Mouse (Mus musculus) embryonic facial prominence, embryonic 14.5 days (tissue): ENCODE data around the gene H2-Ab1. TPM values are rescaled to one million over a fixed set of nuclear protein-coding genes. Genes with fewer than 3 reads are reported as not detected.

ENCODE experiments used
- ATAC-seq: fragments of 200-750 bp; cut with Nextera tagmentation; 2 replicates; pipeline ENCODE4 v1.8.0; 2017; ENCODE audit warnings: low read depth, moderate number of reproducible peaks, moderate TSS enrichment
- DNase-seq: peaks from one replicate; pipeline ENCODE4 v3.0.0-alpha.2; 2015; ENCODE audit warnings: low spot score
- H3K27ac ChIP-seq: fragments of 300-500 bp; sonication (generic); replicated peaks from 2 replicates; pipeline ENCODE4 v1.5.1; 2014; ENCODE audit warnings: low read depth, mild to moderate bottlenecking, low read length, moderate library complexity
- H3K27me3 ChIP-seq: fragments of 300-500 bp; sonication (generic); replicated peaks from 2 replicates; pipeline ENCODE4 v1.6.1; 2014; ENCODE audit warnings: low read length; ENCODE audit not compliant: control insufficient read depth, insufficient read depth
- H3K36me3 ChIP-seq: fragments of 300-500 bp; sonication (generic); 2 replicates; pipeline ENCODE4 v1.6.1; 2014; ENCODE audit warnings: low read length, mixed read lengths; ENCODE audit not compliant: control insufficient read depth, insufficient read depth
- H3K4me1 ChIP-seq: fragments of 300-500 bp; sonication (generic); 2 replicates; pipeline ENCODE4 v1.6.1; 2014; ENCODE audit warnings: antibody characterized with exemption, low read length; ENCODE audit not compliant: control insufficient read depth, insufficient read depth
- H3K4me2 ChIP-seq: fragments of 300-500 bp; sonication (generic); 2 replicates; pipeline ENCODE4 v1.6.1; 2014; ENCODE audit warnings: low read depth, mild to moderate bottlenecking, low read length, moderate library complexity, mixed read lengths
- H3K4me3 ChIP-seq: fragments of 300-500 bp; sonication (generic); 2 replicates; pipeline ENCODE4 v1.5.1; 2014; ENCODE audit warnings: low read depth, mild to moderate bottlenecking, low read length
- H3K9ac ChIP-seq: fragments of 300-500 bp; sonication (generic); 2 replicates; pipeline ENCODE4 v1.6.1; 2014; ENCODE audit warnings: low read depth, mild to moderate bottlenecking, low read length, moderate library complexity, mixed read lengths
- H3K9me3 ChIP-seq: fragments of 300-500 bp; sonication (generic); 2 replicates; pipeline ENCODE4 v1.6.1; 2016; ENCODE audit warnings: low read length; ENCODE audit not compliant: control insufficient read depth
- WGBS: fragments of 180-500 bp; shearing (Covaris S2); extraction: QIAGEN DNeasy Blood & Tissue Kit; methylation state at CpG from one replicate; pipeline ENCODE4 v1.1.7; 2014; 5-methylcytosine and 5-hydroxymethylcytosine counted together
- polyA plus RNA-seq: library from polyadenylated mRNA; unstranded; fragments of >200 nt; fragmentation: Nextera tagmentation; extraction: Ambion mirVana; gene quantifications from 2 replicates; pipeline ENCODE4 v1.2.1, GENCODE M21; 2014

H2-Ab1 gene
- polyA plus RNA-seq, 1 experiment from 2014 or later: 9.4 TPM

GRCm38 (mm10) chr17:34244656-34245055 is 12.8 kb upstream of the H2-Ab1 start:
- Histone ChIP-seq H3K36me3 (no peaks in the 10 kb centered on the region), H3K4me2 (no peak overlapping the region), H3K4me1 (no peaks in the 10 kb centered on the region), H3K27me3 (no peaks in the 10 kb centered on the region), H3K9ac (no peak overlapping the region), H3K4me3 (no peak overlapping the region), H3K9me3 (peaks cover 6% of the 10 kb centered on the region; the same call in 1 of the 2 replicates), H3K27ac (no peak overlapping the region)
- DNase-seq: no peak
- WGBS: 67% methylated on average over 4 of the region's 4 CpGs
- no peak for ATAC-seq

GRCm38 (mm10) chr17:34247047-34247446 is 10.4 kb upstream of the H2-Ab1 start:
- no peak overlapping the region for H3K4me2 ChIP-seq
- ATAC-seq (no peak), DNase-seq (no peak)
- WGBS: 82% methylated on average over 3 of the region's 3 CpGs
- H3K27me3 ChIP-seq: no peaks in the 10 kb centered on the region
- H3K27ac ChIP-seq: no peak overlapping the region
- no peak overlapping the region for H3K9ac ChIP-seq
- no peaks in the 10 kb centered on the region for H3K9me3 ChIP-seq
- H3K4me3 ChIP-seq: no peak overlapping the region
- no peaks in the 10 kb centered on the region for H3K36me3 ChIP-seq
- H3K4me1 ChIP-seq: no peaks in the 10 kb centered on the region

GRCm38 (mm10) chr17:34248764-34249163 is 8.7 kb upstream of the H2-Ab1 start:
- ATAC-seq (no peak), DNase-seq (no peak)
- H3K9me3 ChIP-seq: no peaks in the 10 kb centered on the region
- no peaks in the 10 kb centered on the region for H3K27me3 ChIP-seq
- no peak overlapping the region for H3K4me3 ChIP-seq
- WGBS: 68% methylated on average over 2 of the region's 2 CpGs
- no peaks in the 10 kb centered on the region for H3K4me1 ChIP-seq
- H3K36me3 ChIP-seq: no peaks in the 10 kb centered on the region
- no peak overlapping the region for H3K4me2 ChIP-seq
- no peak overlapping the region for H3K27ac ChIP-seq
- H3K9ac ChIP-seq: no peak overlapping the region

- H3K9me3 ChIP-seq: no peaks in the 10 kb centered on the region
- no peak overlapping the region for H3K27ac ChIP-seq
- no peaks in the 10 kb centered on the region for H3K36me3 ChIP-seq
- H3K4me3 ChIP-seq: no peak overlapping the region
- no peaks in the 10 kb centered on the region for H3K27me3 ChIP-seq
- 47% methylated on average over 3 of the region's 3 CpGs for WGBS
- DNase-seq (no peak), ATAC-seq (no peak)
- no peak overlapping the region for H3K9ac ChIP-seq
- no peak overlapping the region for H3K4me2 ChIP-seq
- H3K4me1 ChIP-seq: no peaks in the 10 kb centered on the region
Measured at GRCm38 (mm10) chr17:34249361-34249760, 8.1 kb upstream of the H2-Ab1 start.

GRCm38 (mm10) chr17:34249878-34250277 is 7.6 kb upstream of the H2-Ab1 start:
- Histone ChIP-seq H3K9ac (no peak overlapping the region), H3K4me2 (no peak overlapping the region), H3K9me3 (no peaks in the 10 kb centered on the region), H3K36me3 (no peaks in the 10 kb centered on the region), H3K4me1 (no peaks in the 10 kb centered on the region), H3K27me3 (no peaks in the 10 kb centered on the region), H3K4me3 (no peak overlapping the region), H3K27ac (no peak overlapping the region)
- no peak for ATAC-seq
- DNase-seq: peak; percentile 75
- WGBS: 15% methylated on average over 4 of the region's 4 CpGs

- no peak overlapping the region for H3K9ac ChIP-seq
- 45% methylated on average over 4 of the region's 4 CpGs for WGBS
- H3K9me3 ChIP-seq: no peaks in the 10 kb centered on the region
- DNase-seq (no peak), ATAC-seq (no peak)
- H3K4me2 ChIP-seq: no peak overlapping the region
- no peaks in the 10 kb centered on the region for H3K36me3 ChIP-seq
- no peaks in the 10 kb centered on the region for H3K4me1 ChIP-seq
- H3K4me3 ChIP-seq: no peak overlapping the region
- no peaks in the 10 kb centered on the region for H3K27me3 ChIP-seq
- H3K27ac ChIP-seq: no peak overlapping the region
Measured at GRCm38 (mm10) chr17:34251666-34252065, 5.8 kb upstream of the H2-Ab1 start.

GRCm38 (mm10) chr17:34256501-34256900 is 988 bp upstream of the H2-Ab1 start:
- Histone ChIP-seq H3K4me3 (no peak overlapping the region), H3K9ac (no peak overlapping the region), H3K4me1 (0 out of 2 replicates have a peak, but pooled peaks cover 3% of the 10 kb centered on the region), H3K36me3 (no peaks in the 10 kb centered on the region), H3K27me3 (no peaks in the 10 kb centered on the region), H3K27ac (no peak overlapping the region), H3K9me3 (no peaks in the 10 kb centered on the region), H3K4me2 (no peak overlapping the region)
- DNase-seq: no peak
- no peak for ATAC-seq
- WGBS: 75% methylated on average over 5 of the region's 5 CpGs

- H3K4me2 ChIP-seq: no peak overlapping the region
- DNase-seq: peak; percentile 81
Measured at GRCm38 (mm10) chr17:34260551-34260950, 3.1 kb downstream of the H2-Ab1 start.

GRCm38 (mm10) chr17:34261502-34261901 is 4.0 kb downstream of the H2-Ab1 start:
- ATAC-seq (peak; percentile 42; the same call in 1 of the 2 replicates), DNase-seq (peak; percentile 80)
- H3K36me3 ChIP-seq: no peaks in the 10 kb centered on the region
- no peak overlapping the region for H3K4me2 ChIP-seq
- H3K9me3 ChIP-seq: no peaks in the 10 kb centered on the region
- peaks cover 10% of the 10 kb centered on the region for H3K4me1 ChIP-seq
- no peak overlapping the region for H3K4me3 ChIP-seq
- peaks cover 26% of the 10 kb centered on the region for H3K27me3 ChIP-seq
- H3K27ac ChIP-seq: no peak overlapping the region
- no peak overlapping the region for H3K9ac ChIP-seq
- WGBS: 31% methylated on average over 4 of the region's 4 CpGs

More at GRCm38 (mm10) chr17:34260551-34260950, 3.1 kb downstream of the H2-Ab1 start:
- Histone ChIP-seq H3K27me3 (peaks cover 25% of the 10 kb centered on the region), H3K4me3 (no peak overlapping the region), H3K27ac (no peak overlapping the region), H3K36me3 (no peaks in the 10 kb centered on the region), H3K9ac (no peak overlapping the region), H3K4me1 (peaks cover 10% of the 10 kb centered on the region), H3K9me3 (no peaks in the 10 kb centered on the region)
- peak; percentile 41; the same call in 1 of the 2 replicates for ATAC-seq
- WGBS: 52% methylated on average over 5 of the region's 5 CpGs
